Mouse (Mus musculus): ENCODE measurements around the gene Tbx19. TPM values are rescaled to one million over a fixed set of nuclear protein-coding genes. Genes with fewer than 3 reads are reported as not detected.
A peak's percentile ranks its signal among the peaks of the same experiment; 100 is the strongest.

The Tbx19 gene
- polyA plus RNA-seq, 1 experiment from 2014 or later = not detected

GRCm38 (mm10) chr1:165193426-165193825 lies 32.9 kb upstream of the Tbx19 start:
- no peaks in the 10 kb centered on the region for H3K9me3 ChIP-seq
- no peak for ATAC-seq (ENCODE audit: insufficient number of reproducible peaks, insufficient read depth, low FRiP score, low TSS enrichment, low read depth)
- H3K4me3 ChIP-seq (replicated peaks) = peak overlapping the region; percentile 72
- 19% methylated on average over 7 of the region's 7 CpGs for WGBS
- H3K27ac ChIP-seq = 0 out of 2 replicates have a peak overlapping the region, but pooled peaks have one; percentile 50
- no peaks in the 10 kb centered on the region for H3K36me3 ChIP-seq
- H3K27me3 ChIP-seq = no peaks in the 10 kb centered on the region
- peaks cover 12% of the 10 kb centered on the region for H3K4me1 ChIP-seq (replicated peaks)
- peak overlapping the region; percentile 77 for H3K4me2 ChIP-seq
- peak overlapping the region; percentile 72 for H3K9ac ChIP-seq (replicated peaks)

GRCm38 (mm10) chr1:165192714-165193264 lies 32.2 kb upstream of the Tbx19 start:
- no peaks in the 10 kb centered on the region for H3K27me3 ChIP-seq
- H3K9ac ChIP-seq (replicated peaks) = no peak overlapping the region
- WGBS = 68% methylated on average over 10 of the region's 10 CpGs
- H3K36me3 ChIP-seq = no peaks in the 10 kb centered on the region
- H3K27ac ChIP-seq = no peak overlapping the region
- peak overlapping the region; percentile 77 for H3K4me2 ChIP-seq
- peaks cover 12% of the 10 kb centered on the region for H3K4me1 ChIP-seq (replicated peaks)
- H3K4me3 ChIP-seq (replicated peaks) = peak overlapping the region; percentile 72; the same call in 1 of the 2 replicates
- no peaks in the 10 kb centered on the region for H3K9me3 ChIP-seq
- no peak for ATAC-seq (ENCODE audit: insufficient number of reproducible peaks, insufficient read depth, low FRiP score, low TSS enrichment, low read depth)

- H3K36me3 ChIP-seq = 0 out of 2 replicates have a peak, but pooled peaks cover 3% of the 10 kb centered on the region
- 90% methylated on average over 4 of the region's 4 CpGs for WGBS
- no peak overlapping the region for H3K4me3 ChIP-seq (replicated peaks)
- H3K9ac ChIP-seq (replicated peaks) = no peak overlapping the region
- no peaks in the 10 kb centered on the region for H3K9me3 ChIP-seq
- no peaks in the 10 kb centered on the region for H3K27me3 ChIP-seq
- no peak for ATAC-seq (ENCODE audit: insufficient number of reproducible peaks, insufficient read depth, low FRiP score, low TSS enrichment, low read depth)
- H3K27ac ChIP-seq = no peak overlapping the region
- peaks cover 12% of the 10 kb centered on the region for H3K4me1 ChIP-seq (replicated peaks)
- no peak overlapping the region for H3K4me2 ChIP-seq
Observed at GRCm38 (mm10) chr1:165192102-165192501, 31.5 kb upstream of the Tbx19 start.

GRCm38 (mm10) chr1:165191611-165192010 lies 31.0 kb upstream of the Tbx19 start:
- H3K4me1 ChIP-seq (replicated peaks) = peaks cover 12% of the 10 kb centered on the region
- H3K4me3 ChIP-seq (replicated peaks) = no peak overlapping the region
- H3K27me3 ChIP-seq = no peaks in the 10 kb centered on the region
- 83% methylated on average over 13 of the region's 13 CpGs for WGBS
- no peak overlapping the region for H3K4me2 ChIP-seq
- 0 out of 2 replicates have a peak overlapping the region, but pooled peaks have one; percentile 23 for H3K27ac ChIP-seq
- no peaks in the 10 kb centered on the region for H3K9me3 ChIP-seq
- no peak for ATAC-seq (ENCODE audit: insufficient number of reproducible peaks, insufficient read depth, low FRiP score, low TSS enrichment, low read depth)
- H3K36me3 ChIP-seq = peaks cover 7% of the 10 kb centered on the region
- H3K9ac ChIP-seq (replicated peaks) = no peak overlapping the region

- Histone ChIP-seq H3K9me3 (no peaks in the 10 kb centered on the region), H3K4me3 (replicated peaks) (no peak overlapping the region), H3K9ac (replicated peaks) (no peak overlapping the region), H3K4me2 (no peak overlapping the region), H3K27ac (no peak overlapping the region), H3K4me1 (replicated peaks) (peaks cover 12% of the 10 kb centered on the region), H3K36me3 (peaks cover 9% of the 10 kb centered on the region), H3K27me3 (no peaks in the 10 kb centered on the region)
- 89% methylated on average over 10 of the region's 10 CpGs for WGBS
- ATAC-seq (ENCODE audit: insufficient number of reproducible peaks, insufficient read depth, low FRiP score, low TSS enrichment, low read depth) = no peak
Observed at GRCm38 (mm10) chr1:165190571-165191273, 30.1 kb upstream of the Tbx19 start.

- H3K9me3 ChIP-seq = no peaks in the 10 kb centered on the region
Observed at GRCm38 (mm10) chr1:165190068-165190467, 29.5 kb upstream of the Tbx19 start.

GRCm38 (mm10) chr1:165188806-165189580 lies 28.4 kb upstream of the Tbx19 start:
- WGBS = 71% methylated on average over 10 of the region's 10 CpGs
- no peak for ATAC-seq (ENCODE audit: insufficient number of reproducible peaks, insufficient read depth, low FRiP score, low TSS enrichment, low read depth)
- H3K27me3 ChIP-seq = no peaks in the 10 kb centered on the region
- no peak overlapping the region for H3K27ac ChIP-seq
- H3K9ac ChIP-seq (replicated peaks) = no peak overlapping the region
- H3K4me2 ChIP-seq = no peak overlapping the region
- H3K4me1 ChIP-seq (replicated peaks) = 0 out of 2 replicates have a peak, but pooled peaks cover 6% of the 10 kb centered on the region
- H3K9me3 ChIP-seq = no peaks in the 10 kb centered on the region
- peaks cover 17% of the 10 kb centered on the region for H3K36me3 ChIP-seq
- H3K4me3 ChIP-seq (replicated peaks) = no peak overlapping the region

More at GRCm38 (mm10) chr1:165190068-165190467, 29.5 kb upstream of the Tbx19 start:
- WGBS = 75% methylated on average over 6 of the region's 6 CpGs
- Histone ChIP-seq H3K27me3 (no peaks in the 10 kb centered on the region), H3K4me2 (no peak overlapping the region), H3K9ac (replicated peaks) (no peak overlapping the region), H3K4me1 (replicated peaks) (peaks cover 12% of the 10 kb centered on the region), H3K27ac (no peak overlapping the region), H3K4me3 (replicated peaks) (no peak overlapping the region), H3K36me3 (peaks cover 9% of the 10 kb centered on the region)
- ATAC-seq (ENCODE audit: insufficient number of reproducible peaks, insufficient read depth, low FRiP score, low TSS enrichment, low read depth) = no peak

- no peak overlapping the region for H3K4me3 ChIP-seq (replicated peaks)
- H3K27ac ChIP-seq = no peak overlapping the region
- no peaks in the 10 kb centered on the region for H3K4me1 ChIP-seq (replicated peaks)
- peaks cover 29% of the 10 kb centered on the region for H3K36me3 ChIP-seq
- no peak overlapping the region for H3K9ac ChIP-seq (replicated peaks)
- no peaks in the 10 kb centered on the region for H3K27me3 ChIP-seq
- no peaks in the 10 kb centered on the region for H3K9me3 ChIP-seq
- no peak for ATAC-seq (ENCODE audit: insufficient number of reproducible peaks, insufficient read depth, low FRiP score, low TSS enrichment, low read depth)
- 68% methylated on average over 5 of the region's 5 CpGs for WGBS
- H3K4me2 ChIP-seq = no peak overlapping the region
Observed at GRCm38 (mm10) chr1:165187357-165187756, 26.8 kb upstream of the Tbx19 start.

- 85% methylated on average over 12 of the region's 12 CpGs for WGBS
Observed at GRCm38 (mm10) chr1:165186491-165186890, 25.9 kb upstream of the Tbx19 start.

GRCm38 (mm10) chr1:165185116-165185515 lies 24.5 kb upstream of the Tbx19 start:
- Histone ChIP-seq H3K36me3 (peaks cover 40% of the 10 kb centered on the region), H3K9ac (replicated peaks) (no peak overlapping the region), H3K4me2 (no peak overlapping the region), H3K27me3 (no peaks in the 10 kb centered on the region), H3K27ac (no peak overlapping the region), H3K4me1 (replicated peaks) (0 out of 2 replicates have a peak, but pooled peaks cover 3% of the 10 kb centered on the region), H3K9me3 (no peaks in the 10 kb centered on the region), H3K4me3 (replicated peaks) (no peak overlapping the region)
- WGBS = 67% methylated on average over 7 of the region's 7 CpGs
- ATAC-seq (ENCODE audit: insufficient number of reproducible peaks, insufficient read depth, low FRiP score, low TSS enrichment, low read depth) = no peak

More at GRCm38 (mm10) chr1:165186491-165186890, 25.9 kb upstream of the Tbx19 start:
- Histone ChIP-seq H3K36me3 (peaks cover 36% of the 10 kb centered on the region), H3K4me1 (replicated peaks) (no peaks in the 10 kb centered on the region), H3K27ac (no peak overlapping the region), H3K9ac (replicated peaks) (no peak overlapping the region), H3K4me2 (no peak overlapping the region), H3K9me3 (no peaks in the 10 kb centered on the region), H3K4me3 (replicated peaks) (no peak overlapping the region), H3K27me3 (no peaks in the 10 kb centered on the region)
- no peak for ATAC-seq (ENCODE audit: insufficient number of reproducible peaks, insufficient read depth, low FRiP score, low TSS enrichment, low read depth)

- H3K4me1 ChIP-seq (replicated peaks) = 0 out of 2 replicates have a peak, but pooled peaks cover 3% of the 10 kb centered on the region
- no peak for ATAC-seq (ENCODE audit: insufficient number of reproducible peaks, insufficient read depth, low FRiP score, low TSS enrichment, low read depth)
- peaks cover 45% of the 10 kb centered on the region for H3K36me3 ChIP-seq
- no peak overlapping the region for H3K27ac ChIP-seq
- no peak overlapping the region for H3K4me3 ChIP-seq (replicated peaks)
- H3K27me3 ChIP-seq = no peaks in the 10 kb centered on the region
- H3K9me3 ChIP-seq = no peaks in the 10 kb centered on the region
- 87% methylated on average over 3 of the region's 3 CpGs for WGBS
- no peak overlapping the region for H3K9ac ChIP-seq (replicated peaks)
- H3K4me2 ChIP-seq = no peak overlapping the region
Observed at GRCm38 (mm10) chr1:165184178-165184577, 23.6 kb upstream of the Tbx19 start.
